Mouse (Mus musculus) heart, embryonic 16.5 days (tissue): ENCODE data around the gene Ndufs7. TPM values are rescaled to one million over a fixed set of nuclear protein-coding genes. Genes with fewer than 3 reads are reported as not detected.
"Not testable (repeated sequence)": the region's sequence is repeated elsewhere in the genome, so short reads cannot be mapped to it uniquely, and the experiment has no call there.

Experiments used
- ATAC-seq: fragments of 200-750 bp; cut with Nextera tagmentation; replicated peaks from 2 replicates; pipeline ENCODE4 v1.8.0; 2017; ENCODE audit warnings: moderate number of reproducible peaks; ENCODE audit not compliant: insufficient read depth, low FRiP score; ENCODE audit errors: extremely low read depth
- H3K27ac ChIP-seq: fragments of 300-500 bp; sonication (generic); 2 replicates; pipeline ENCODE4 v1.5.1; 2014; ENCODE audit warnings: mild to moderate bottlenecking, low read length, control low read depth, moderate library complexity
- H3K27me3 ChIP-seq: fragments of 300-500 bp; sonication (generic); 2 replicates; pipeline ENCODE4 v1.6.1; 2014; ENCODE audit warnings: low read length, mixed read lengths; ENCODE audit not compliant: control insufficient read depth, insufficient read depth
- H3K36me3 ChIP-seq: fragments of 300-500 bp; sonication (generic); 2 replicates; pipeline ENCODE4 v1.6.1; 2014; ENCODE audit not compliant: control insufficient read depth, insufficient read depth
- H3K4me1 ChIP-seq: fragments of 300-500 bp; sonication (generic); 2 replicates; pipeline ENCODE4 v1.6.1; 2014; ENCODE audit warnings: low read length, mixed read lengths; ENCODE audit not compliant: control insufficient read depth, insufficient read depth
- H3K4me2 ChIP-seq: fragments of 300-500 bp; sonication (generic); 2 replicates; pipeline ENCODE4 v1.6.1; 2014; ENCODE audit warnings: low read depth, mild to moderate bottlenecking, control low read depth, low read length
- H3K4me3 ChIP-seq: fragments of 300-500 bp; sonication (generic); 2 replicates; pipeline ENCODE4 v1.5.1; 2014; ENCODE audit warnings: mild to moderate bottlenecking, control low read depth, low read length
- H3K9ac ChIP-seq: fragments of 300-500 bp; sonication (generic); 2 replicates; pipeline ENCODE4 v1.6.1; 2014; ENCODE audit warnings: low read length, control low read depth
- H3K9me3 ChIP-seq: fragments of 300-500 bp; sonication (generic); replicated peaks from 2 replicates; pipeline ENCODE4 v1.6.1; 2016; ENCODE audit warnings: low read length; ENCODE audit not compliant: control insufficient read depth
- WGBS: fragments of 180-500 bp; shearing (Covaris S2); extraction: QIAGEN DNeasy Blood & Tissue Kit; methylation state at CpG from one replicate; pipeline ENCODE4 v1.1.7; 2014; 5-methylcytosine and 5-hydroxymethylcytosine counted together
- polyA plus RNA-seq: library from polyadenylated mRNA; unstranded; fragments of >200 nt; fragmentation: Nextera tagmentation; extraction: Ambion mirVana; gene quantifications from 2 replicates; pipeline ENCODE4 v1.2.1, GENCODE M21; 2015

The Ndufs7 gene
- polyA plus RNA-seq: 596 and 743 TPM in 2 replicates

GRCm38 (mm10) chr10:80248971-80249640 is at the start of gene Ndufs7:
Gene Ndufs7 (plus strand): TSS chr10:80249121.
- peak; percentile 89 for ATAC-seq
- H3K4me1 ChIP-seq: peaks cover 25% of the 10 kb centered on the region
- no peaks in the 10 kb centered on the region for H3K27me3 ChIP-seq
- WGBS: under 1% methylated on average over 53 of the region's 53 CpGs
- peaks cover 11% of the 10 kb centered on the region for H3K36me3 ChIP-seq
- H3K4me3 ChIP-seq: peak within 1 kb of the TSS; percentile 75
- peak within 1 kb of the TSS; percentile 96 for H3K27ac ChIP-seq
- no peaks in the 10 kb centered on the region for H3K9me3 ChIP-seq
- peak within 1 kb of the TSS; percentile 92 for H3K4me2 ChIP-seq
- H3K9ac ChIP-seq: peak within 1 kb of the TSS; percentile 90

GRCm38 (mm10) chr10:80199440-80200008 is 49.4 kb upstream of the Ndufs7 start:
- Histone ChIP-seq H3K36me3 (no peaks in the 10 kb centered on the region), H3K9me3 (no peaks in the 10 kb centered on the region), H3K4me2 (no peak overlapping the region), H3K4me1 (peaks cover 2% of the 10 kb centered on the region), H3K9ac (no peak overlapping the region), H3K4me3 (no peak overlapping the region), H3K27me3 (0 out of 2 replicates have a peak, but pooled peaks cover 4% of the 10 kb centered on the region), H3K27ac (no peak overlapping the region)
- 50% methylated on average over 3 of the region's 3 CpGs for WGBS
- peak; percentile 82 for ATAC-seq

GRCm38 (mm10) chr10:80200485-80200884 is 48.4 kb upstream of the Ndufs7 start:
- Histone ChIP-seq H3K4me3 (no peak overlapping the region), H3K9ac (no peak overlapping the region), H3K9me3 (no peaks in the 10 kb centered on the region), H3K27ac (no peak overlapping the region), H3K27me3 (0 out of 2 replicates have a peak, but pooled peaks cover 4% of the 10 kb centered on the region), H3K36me3 (no peaks in the 10 kb centered on the region), H3K4me2 (no peak overlapping the region), H3K4me1 (peaks cover 2% of the 10 kb centered on the region)
- ATAC-seq: no peak
- WGBS: 64% methylated on average over 6 of the region's 6 CpGs

GRCm38 (mm10) chr10:80204055-80204454 is 44.9 kb upstream of the Ndufs7 start:
- Histone ChIP-seq H3K4me3 (no peak overlapping the region), H3K27ac (no peak overlapping the region), H3K36me3 (no peaks in the 10 kb centered on the region), H3K9me3 (no peaks in the 10 kb centered on the region), H3K9ac (no peak overlapping the region), H3K27me3 (no peaks in the 10 kb centered on the region; the same call in 1 of the 2 replicates), H3K4me1 (peaks cover 3% of the 10 kb centered on the region), H3K4me2 (no peak overlapping the region)
- ATAC-seq: no peak
- WGBS: 35% methylated on average over 7 of the region's 7 CpGs

- Histone ChIP-seq H3K27ac (no peak overlapping the region), H3K4me1 (0 out of 2 replicates have a peak, but pooled peaks cover 2% of the 10 kb centered on the region), H3K4me2 (no peak overlapping the region), H3K4me3 (no peak overlapping the region), H3K9me3 (no peaks in the 10 kb centered on the region), H3K9ac (no peak overlapping the region), H3K27me3 (no peaks in the 10 kb centered on the region; the same call in 1 of the 2 replicates), H3K36me3 (no peaks in the 10 kb centered on the region)
- no peak for ATAC-seq
- 81% methylated on average over 1 of the region's 1 CpGs for WGBS
These were observed 41.7 kb upstream of the Ndufs7 start for GRCm38 (mm10) chr10:80207201-80207600.

- no peaks in the 10 kb centered on the region for H3K9me3 ChIP-seq
- 74% methylated on average over 10 of the region's 10 CpGs for WGBS
- H3K9ac ChIP-seq: no peak overlapping the region
- H3K4me2 ChIP-seq: no peak overlapping the region
- H3K4me3 ChIP-seq: no peak overlapping the region
- H3K27ac ChIP-seq: no peak overlapping the region
- no peaks in the 10 kb centered on the region for H3K36me3 ChIP-seq
- 0 out of 2 replicates have a peak, but pooled peaks cover 2% of the 10 kb centered on the region for H3K4me1 ChIP-seq
- ATAC-seq: no peak
- no peaks in the 10 kb centered on the region; the same call in 1 of the 2 replicates for H3K27me3 ChIP-seq
These were observed 41.2 kb upstream of the Ndufs7 start for GRCm38 (mm10) chr10:80207676-80208075.

- no peaks in the 10 kb centered on the region for H3K36me3 ChIP-seq
- 76% methylated on average over 4 of the region's 4 CpGs for WGBS
- H3K9me3 ChIP-seq: no peaks in the 10 kb centered on the region
- no peak overlapping the region for H3K9ac ChIP-seq
- no peak overlapping the region for H3K4me3 ChIP-seq
- H3K27ac ChIP-seq: no peak overlapping the region
- H3K4me2 ChIP-seq: no peak overlapping the region
- 0 out of 2 replicates have a peak, but pooled peaks cover 2% of the 10 kb centered on the region for H3K4me1 ChIP-seq
- no peak for ATAC-seq
- no peaks in the 10 kb centered on the region; the same call in 1 of the 2 replicates for H3K27me3 ChIP-seq
These were observed 40.7 kb upstream of the Ndufs7 start for GRCm38 (mm10) chr10:80208248-80208647.

- no peak for ATAC-seq
- H3K27ac ChIP-seq: no peak overlapping the region
- WGBS: 29% methylated on average over 24 of the region's 24 CpGs
- H3K4me3 ChIP-seq: no peak overlapping the region
- H3K9me3 ChIP-seq: no peaks in the 10 kb centered on the region
- H3K27me3 ChIP-seq: no peaks in the 10 kb centered on the region; the same call in 1 of the 2 replicates
- H3K9ac ChIP-seq: peak overlapping the region; percentile 50; the same call in 1 of the 2 replicates
- H3K36me3 ChIP-seq: no peaks in the 10 kb centered on the region
- no peak overlapping the region for H3K4me2 ChIP-seq
- 0 out of 2 replicates have a peak, but pooled peaks cover 2% of the 10 kb centered on the region for H3K4me1 ChIP-seq
These were observed 40.0 kb upstream of the Ndufs7 start for GRCm38 (mm10) chr10:80208841-80209371.

- not testable (repeated sequence) for H3K4me2 ChIP-seq, H3K4me1 ChIP-seq, H3K4me3 ChIP-seq, H3K9me3 ChIP-seq, H3K9ac ChIP-seq, ATAC-seq, H3K36me3 ChIP-seq, H3K27ac ChIP-seq, H3K27me3 ChIP-seq
- WGBS: 78% methylated on average over 7 of the region's 7 CpGs
These were observed 37.3 kb upstream of the Ndufs7 start for GRCm38 (mm10) chr10:80211547-80212103.
